Mouse (Mus musculus) heart, postnatal 10 days (tissue): ENCODE measurements at regions not wholly inside any gene's neighbourhood (a gene's known extent, or its start where the extent isn't known, plus 50 kb on each side); places are given as distances from the start of the nearest gene placed in this dataset.
"Not testable (repeated sequence)": the region's sequence is repeated elsewhere in the genome, so short reads cannot be mapped to it uniquely, and the experiment has no call there.

Experiments
- DNase-seq, 2 experiments: peaks; one replicate each; pipeline ENCODE4 v3.0.0; 2021
- intact Hi-C: fragments of 180-260 bp; cut with DNase I; formaldehyde crosslinking; loops from one replicate; pipeline ENCODE4 v1.15.1; 2025

GRCm38 (mm10) chrX:103250961-103251360 is 64.5 kb upstream of the Nap1l2 start:
- DNase-seq = no peak
- intact Hi-C loops = no loop called here

- intact Hi-C loops, DNase-seq: not testable (repeated sequence)
Observed at GRCm38 (mm10) chrX:103251478-103251877, 65.0 kb upstream of the Nap1l2 start.

GRCm38 (mm10) chrX:103252056-103252850 is 65.8 kb upstream of the Nap1l2 start:
- intact Hi-C loops, DNase-seq: not testable (repeated sequence)

- intact Hi-C loops = no loop called here
- DNase-seq = no peak
Observed at GRCm38 (mm10) chrX:103252881-103253280, 66.4 kb upstream of the Nap1l2 start.

- intact Hi-C loops = no loop called here
- DNase-seq = no peak
Observed at GRCm38 (mm10) chrX:103254867-103255266, 66.3 kb upstream of the Cdx4 start.

GRCm38 (mm10) chrX:103259882-103260281 is 61.3 kb upstream of the Cdx4 start:
- DNase-seq = peak; percentile 13 to 40
- intact Hi-C loops = loop anchor here (2.0 kb wide), 2 partner anchors 111 to 181 kb away; no protein-coding TSS in a partner anchor
